Mouse (Mus musculus) heart, postnatal 4 days (tissue): Measurements from ENCODE around the gene Pdpk1. TPM values are rescaled to one million over a fixed set of nuclear protein-coding genes. Genes with fewer than 3 reads are reported as not detected.
"Not testable (repeated sequence)": the region's sequence is repeated elsewhere in the genome, so short reads cannot be mapped to it uniquely, and the experiment has no call there.

Experiments
- DNase-seq: peaks from one replicate; pipeline ENCODE4 v3.0.0; 2021
- total RNA-seq, 2 experiments: library from RNA; stranded (reverse); gene quantifications; 2 replicates each; pipeline ENCODE4 v1.2.3; 2021

The Pdpk1 gene
- total RNA-seq, 2 experiments from 2014 or later: 62.1 to 62.6 TPM

GRCm38 (mm10) chr17:24111256-24111655 lies 39.5 kb downstream of the Pdpk1 start:
- no peak for DNase-seq

GRCm38 (mm10) chr17:24108896-24109295 lies 41.8 kb downstream of the Pdpk1 start:
- DNase-seq: peak; percentile 59

- DNase-seq: no peak
Measured at GRCm38 (mm10) chr17:24105111-24105510, 45.6 kb downstream of the Pdpk1 start.

- no peak for DNase-seq
Measured at GRCm38 (mm10) chr17:24098354-24098753, 52.4 kb downstream of the Pdpk1 start.

GRCm38 (mm10) chr17:24090575-24090974 lies 60.1 kb downstream of the Pdpk1 start:
- DNase-seq: no peak

GRCm38 (mm10) chr17:24086399-24086798 lies 64.3 kb downstream of the Pdpk1 start:
- DNase-seq: not testable (repeated sequence)

GRCm38 (mm10) chr17:24084593-24084992 lies 66.1 kb downstream of the Pdpk1 start:
- DNase-seq: no peak

- no peak for DNase-seq
Measured at GRCm38 (mm10) chr17:24077101-24077500, 73.6 kb downstream of the Pdpk1 start.

GRCm38 (mm10) chr17:24072919-24073696 lies 77.6 kb downstream of the Pdpk1 start, which contains the start of gene Kctd5:
Kctd5 (minus strand) TSS chr17:24073485.
- DNase-seq: peak; percentile 96

- no peak for DNase-seq
Measured at GRCm38 (mm10) chr17:24069531-24069930, 81.2 kb downstream of the Pdpk1 start.

- DNase-seq: no peak
Measured at GRCm38 (mm10) chr17:24068271-24068670, 82.5 kb downstream of the Pdpk1 start.

GRCm38 (mm10) chr17:24062459-24063155 lies 88.1 kb downstream of the Pdpk1 start:
- DNase-seq: no peak

- DNase-seq: no peak
Measured at GRCm38 (mm10) chr17:24057730-24058245, 92.9 kb downstream of the Pdpk1 start.

- DNase-seq: no peak
Measured at GRCm38 (mm10) chr17:24056636-24057625, 93.8 kb downstream of the Pdpk1 start.

- no peak for DNase-seq
Measured at GRCm38 (mm10) chr17:24049008-24049407, 101.7 kb downstream of the Pdpk1 start.

- no peak for DNase-seq
Measured at GRCm38 (mm10) chr17:24048053-24048452, 102.7 kb downstream of the Pdpk1 start.

- no peak for DNase-seq
Measured at GRCm38 (mm10) chr17:24046026-24046425, 104.7 kb downstream of the Pdpk1 start.

- no peak for DNase-seq
Measured at GRCm38 (mm10) chr17:24045608-24046007, 105.1 kb downstream of the Pdpk1 start.

- DNase-seq: no peak
Measured at GRCm38 (mm10) chr17:24044482-24044881, 106.2 kb downstream of the Pdpk1 start.

- no peak for DNase-seq
Measured at GRCm38 (mm10) chr17:24037844-24038243, 112.9 kb downstream of the Pdpk1 start, which contains the start of gene Prss27. Prss27 (plus strand) TSS chr17:24038144.

GRCm38 (mm10) chr17:24037360-24037759 lies 113.4 kb downstream of the Pdpk1 start:
- DNase-seq: no peak

GRCm38 (mm10) chr17:24036954-24037353 lies 113.8 kb downstream of the Pdpk1 start:
- no peak for DNase-seq
